Mouse (Mus musculus): ENCODE data around the gene Spred2.

DNA sequence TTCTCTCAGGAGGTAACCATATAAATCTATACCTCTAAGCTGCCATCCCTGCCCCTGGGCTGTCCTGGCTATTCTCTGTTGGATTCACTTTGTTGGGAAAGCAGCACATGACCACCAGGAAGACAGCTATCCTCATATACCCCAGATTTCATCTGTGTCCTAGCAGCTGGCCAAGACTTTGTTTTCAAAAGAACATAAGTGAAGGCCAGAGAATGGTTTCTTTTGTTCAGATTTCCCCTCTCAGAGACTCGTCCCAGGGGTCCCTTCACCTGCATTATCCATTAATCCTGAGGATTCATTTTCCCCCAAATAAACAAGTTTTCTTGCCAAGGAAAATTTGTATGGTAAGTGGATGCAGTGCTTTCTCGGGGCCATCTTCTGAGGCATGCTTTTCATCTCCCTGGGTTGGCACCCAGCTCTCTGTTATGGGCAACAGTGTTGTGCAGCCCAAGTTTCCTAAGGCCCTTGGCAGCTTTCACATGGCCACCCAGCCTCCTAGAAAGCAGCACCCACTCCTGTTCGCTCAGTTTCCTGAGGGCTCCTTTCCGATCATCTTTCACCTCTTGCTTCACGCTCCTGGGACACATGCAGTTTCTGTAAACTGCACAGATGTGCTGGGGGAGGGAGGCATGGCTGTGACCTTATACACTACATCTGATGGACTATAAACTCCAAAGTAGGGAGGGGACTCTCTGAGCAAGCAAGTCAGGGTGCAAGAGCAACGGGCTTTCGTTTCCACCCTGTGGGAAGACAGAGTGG, 49.0 kb downstream of the Spred2 start:
- TF ChIP-seq CTCF (IDR thresholded peaks at IDR 0.05; ENCODE audit: borderline replicate concordance, control insufficient read depth, extremely low read depth, insufficient read depth, low read length, poor library complexity), result no peak
- no peak for TF ChIP-seq POLR2A (IDR thresholded peaks at IDR 0.05; ENCODE audit: control insufficient read depth, extremely low read depth, insufficient read depth, low read length, poor library complexity)

Measured in thymus, adult 2 months (tissue).